Mouse (Mus musculus) limb, embryonic 13.5 days (tissue): ENCODE measurements around the gene Cbln1. TPM values are rescaled to one million over a fixed set of nuclear protein-coding genes. Genes with fewer than 3 reads are reported as not detected.

ENCODE experiments used
- ATAC-seq: fragments of 200-750 bp; cut with Nextera tagmentation; 2 replicates; pipeline ENCODE4 v1.8.0; 2017; ENCODE audit warnings: low read depth, moderate number of reproducible peaks, moderate TSS enrichment; ENCODE audit not compliant: low FRiP score
- H3K27ac ChIP-seq: fragments of 300-500 bp; sonication (generic); 2 replicates; pipeline ENCODE4 v1.5.1; 2015; ENCODE audit warnings: inconsistent platforms, mild to moderate bottlenecking, moderate library complexity
- H3K27me3 ChIP-seq: fragments of 300-500 bp; sonication (generic); 2 replicates; pipeline ENCODE4 v1.6.1; 2015; ENCODE audit warnings: mild to moderate bottlenecking, inconsistent platforms
- H3K36me3 ChIP-seq: fragments of 300-500 bp; sonication (generic); 2 replicates; pipeline ENCODE4 v1.6.1; 2015; ENCODE audit warnings: inconsistent platforms, mild to moderate bottlenecking, moderate library complexity
- H3K4me1 ChIP-seq: fragments of 300-500 bp; sonication (generic); 2 replicates; pipeline ENCODE4 v1.6.1; 2015; ENCODE audit warnings: inconsistent platforms
- H3K4me2 ChIP-seq: fragments of 300-500 bp; sonication (generic); replicated peaks from 2 replicates; pipeline ENCODE4 v1.6.1; 2015; ENCODE audit warnings: inconsistent platforms, mild to moderate bottlenecking, moderate library complexity
- H3K4me3 ChIP-seq: fragments of 300-500 bp; sonication (generic); 2 replicates; pipeline ENCODE4 v1.5.1; 2015; ENCODE audit warnings: moderate library complexity, mild to moderate bottlenecking, inconsistent platforms
- H3K9ac ChIP-seq: fragments of 300-500 bp; sonication (generic); 2 replicates; pipeline ENCODE4 v1.6.1; 2015; ENCODE audit warnings: mild to moderate bottlenecking, inconsistent platforms
- H3K9me3 ChIP-seq: fragments of 300-500 bp; sonication (generic); 2 replicates; pipeline ENCODE4 v1.6.1; 2016; ENCODE audit warnings: inconsistent platforms
- WGBS: fragments of 180-500 bp; shearing (Covaris S2); methylation state at CpG from one replicate; pipeline ENCODE4 v1.1.7; 2015; 5-methylcytosine and 5-hydroxymethylcytosine counted together
- polyA plus RNA-seq: library from polyadenylated mRNA; unstranded; fragments of >200 nt; fragmentation: Nextera tagmentation; extraction: Ambion mirVana; gene quantifications from 2 replicates; pipeline ENCODE4 v1.2.1, GENCODE M21; 2015

The Cbln1 gene
- polyA plus RNA-seq, 1 experiment from 2014 or later, result 0.67 TPM

- no peak overlapping the region for H3K27ac ChIP-seq
- no peaks in the 10 kb centered on the region for H3K36me3 ChIP-seq
- no peaks in the 10 kb centered on the region for H3K9me3 ChIP-seq
- no peaks in the 10 kb centered on the region for H3K4me1 ChIP-seq
- H3K9ac ChIP-seq, result no peak overlapping the region
- H3K27me3 ChIP-seq, result peaks cover 26% of the 10 kb centered on the region
- no peak overlapping the region for H3K4me2 ChIP-seq
- WGBS, result 75% methylated on average over 1 of the region's 1 CpGs
- no peak for ATAC-seq
- H3K4me3 ChIP-seq, result no peak overlapping the region
Measured at GRCm38 (mm10) chr8:87481396-87481795, 9.0 kb upstream of the Cbln1 start.

DNA sequence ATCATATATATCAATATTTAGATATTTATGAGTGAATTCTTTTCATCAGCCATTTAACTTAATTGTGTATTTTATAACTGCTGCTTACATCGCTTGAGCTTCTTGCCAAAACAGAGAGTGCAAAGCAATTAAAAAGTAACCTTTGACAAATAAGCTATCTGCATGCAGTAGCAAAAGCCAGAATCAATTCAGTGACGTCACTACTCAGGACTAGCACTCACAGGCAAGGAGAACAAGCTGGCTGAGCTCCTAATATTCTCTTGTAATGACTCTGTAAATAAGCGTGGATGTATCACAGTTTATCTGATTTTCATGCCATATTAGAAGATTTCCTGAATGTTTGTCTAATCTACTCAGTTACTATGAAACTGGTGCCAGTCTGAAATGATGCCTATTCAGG lies 5.8 kb upstream of the Cbln1 start:
- H3K27me3 ChIP-seq, result peaks cover 54% of the 10 kb centered on the region
- no peak for ATAC-seq
- H3K4me1 ChIP-seq, result peaks cover 3% of the 10 kb centered on the region
- 60% methylated on average over 3 of the region's 3 CpGs for WGBS
- H3K4me2 ChIP-seq, result no peak overlapping the region
- no peak overlapping the region for H3K27ac ChIP-seq
- H3K9me3 ChIP-seq, result no peaks in the 10 kb centered on the region
- H3K9ac ChIP-seq, result no peak overlapping the region
- H3K36me3 ChIP-seq, result no peaks in the 10 kb centered on the region
- no peak overlapping the region for H3K4me3 ChIP-seq

GRCm38 (mm10) chr8:87477102-87477645 lies 4.8 kb upstream of the Cbln1 start:
- 47% methylated on average over 3 of the region's 3 CpGs for WGBS
- no peaks in the 10 kb centered on the region for H3K9me3 ChIP-seq
- no peak overlapping the region for H3K4me2 ChIP-seq
- ATAC-seq, result no peak
- no peak overlapping the region for H3K4me3 ChIP-seq
- H3K4me1 ChIP-seq, result peaks cover 9% of the 10 kb centered on the region
- H3K27ac ChIP-seq, result no peak overlapping the region
- H3K36me3 ChIP-seq, result no peaks in the 10 kb centered on the region
- no peak overlapping the region for H3K9ac ChIP-seq
- H3K27me3 ChIP-seq, result peaks cover 63% of the 10 kb centered on the region

DNA sequence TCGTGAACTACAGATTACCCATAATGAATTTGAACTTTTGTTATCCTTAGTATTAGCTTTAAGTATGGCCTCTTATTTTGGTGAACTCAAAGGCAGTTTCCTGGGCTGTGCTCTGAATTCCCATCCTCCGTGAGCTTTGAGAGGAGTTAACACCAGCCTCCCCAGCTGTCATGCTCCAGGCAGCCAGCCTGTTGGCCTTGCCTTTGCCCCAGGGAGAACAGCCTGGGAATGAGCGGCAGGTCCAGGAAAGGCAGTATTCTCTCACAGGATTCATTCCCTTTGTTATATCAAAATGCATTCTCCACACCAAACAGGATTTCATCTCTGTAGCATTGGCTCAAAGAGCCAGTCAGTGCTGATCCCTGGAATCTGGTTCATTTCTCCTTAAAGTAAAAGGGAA lies 3.1 kb upstream of the Cbln1 start:
- no peaks in the 10 kb centered on the region for H3K36me3 ChIP-seq
- H3K9me3 ChIP-seq, result no peaks in the 10 kb centered on the region
- H3K9ac ChIP-seq, result no peak overlapping the region
- no peak overlapping the region for H3K27ac ChIP-seq
- no peak overlapping the region for H3K4me2 ChIP-seq
- peaks cover 25% of the 10 kb centered on the region for H3K4me1 ChIP-seq
- ATAC-seq, result no peak
- WGBS, result 52% methylated on average over 3 of the region's 3 CpGs
- H3K27me3 ChIP-seq, result peaks cover 79% of the 10 kb centered on the region
- H3K4me3 ChIP-seq, result no peak overlapping the region

DNA sequence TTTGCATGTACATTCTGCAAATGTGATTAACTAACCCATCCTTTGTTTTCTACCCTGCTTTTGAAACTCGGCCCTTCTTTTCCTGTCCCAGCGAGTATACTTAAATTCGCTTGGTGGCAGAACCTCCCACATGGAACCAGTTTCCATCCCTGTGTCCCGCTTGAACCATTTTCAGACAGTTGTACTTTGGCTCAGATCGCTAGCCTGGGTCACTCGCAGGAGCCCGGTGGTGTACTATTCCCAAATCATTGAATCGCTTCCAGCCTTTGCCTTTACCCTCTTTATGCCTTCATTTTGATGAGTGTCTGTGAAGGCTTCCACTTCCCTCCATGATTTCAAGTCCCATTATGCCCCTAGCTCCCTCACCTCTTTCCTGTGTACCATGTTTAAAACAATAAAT lies 2.0 kb upstream of the Cbln1 start:
- no peak overlapping the region for H3K4me2 ChIP-seq
- ATAC-seq, result no peak
- whole genome bisulfite sequencing, result 71% methylated on average over 8 of the region's 8 CpGs
- peaks cover 37% of the 10 kb centered on the region for H3K4me1 ChIP-seq
- H3K9ac ChIP-seq, result no peak overlapping the region
- no peak overlapping the region for H3K27ac ChIP-seq
- no peaks in the 10 kb centered on the region for H3K36me3 ChIP-seq
- H3K27me3 ChIP-seq, result peaks cover 85% of the 10 kb centered on the region
- no peak overlapping the region for H3K4me3 ChIP-seq
- H3K9me3 ChIP-seq, result no peaks in the 10 kb centered on the region

- no peak overlapping the region for H3K27ac ChIP-seq
- H3K36me3 ChIP-seq, result no peaks in the 10 kb centered on the region
- no peaks in the 10 kb centered on the region for H3K9me3 ChIP-seq
- no peak overlapping the region for H3K4me2 ChIP-seq
- 35% methylated on average over 2 of the region's 2 CpGs for WGBS
- no peak for ATAC-seq
- H3K4me1 ChIP-seq, result peaks cover 41% of the 10 kb centered on the region
- no peak overlapping the region for H3K4me3 ChIP-seq
- H3K9ac ChIP-seq, result no peak overlapping the region
- peaks cover 88% of the 10 kb centered on the region for H3K27me3 ChIP-seq
Measured at GRCm38 (mm10) chr8:87473940-87474339, 1.5 kb upstream of the Cbln1 start.

DNA sequence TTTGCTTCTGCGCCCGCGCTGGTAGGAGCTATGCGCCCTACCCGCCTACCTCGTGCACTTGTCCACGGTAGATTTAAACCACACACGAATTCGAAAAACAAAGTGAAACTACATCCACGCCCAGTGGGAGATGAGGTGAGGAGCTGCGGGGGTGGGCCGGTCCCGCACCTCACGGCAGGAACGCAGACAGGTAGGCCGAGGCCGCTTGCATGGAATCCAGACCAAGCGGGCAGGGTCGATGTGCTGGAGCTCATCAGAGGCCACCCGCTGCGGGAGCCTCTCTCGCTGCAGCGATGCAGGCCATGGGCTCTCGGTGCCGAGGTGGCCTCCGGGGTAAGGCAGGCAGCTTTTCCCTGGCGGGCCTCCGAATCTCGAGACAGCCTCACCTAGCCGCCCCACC lies 905 bp upstream of the Cbln1 start:
- ATAC-seq, result no peak
- Histone ChIP-seq H3K27me3 (peaks cover 88% of the 10 kb centered on the region), H3K9me3 (no peaks in the 10 kb centered on the region), H3K27ac (no peak overlapping the region), H3K36me3 (no peaks in the 10 kb centered on the region), H3K4me1 (peaks cover 48% of the 10 kb centered on the region), H3K4me3 (peak overlapping the region; percentile 50), H3K9ac (no peak overlapping the region), H3K4me2 (peak overlapping the region; percentile 95)
- 1% methylated on average over 30 of the region's 30 CpGs for WGBS

DNA sequence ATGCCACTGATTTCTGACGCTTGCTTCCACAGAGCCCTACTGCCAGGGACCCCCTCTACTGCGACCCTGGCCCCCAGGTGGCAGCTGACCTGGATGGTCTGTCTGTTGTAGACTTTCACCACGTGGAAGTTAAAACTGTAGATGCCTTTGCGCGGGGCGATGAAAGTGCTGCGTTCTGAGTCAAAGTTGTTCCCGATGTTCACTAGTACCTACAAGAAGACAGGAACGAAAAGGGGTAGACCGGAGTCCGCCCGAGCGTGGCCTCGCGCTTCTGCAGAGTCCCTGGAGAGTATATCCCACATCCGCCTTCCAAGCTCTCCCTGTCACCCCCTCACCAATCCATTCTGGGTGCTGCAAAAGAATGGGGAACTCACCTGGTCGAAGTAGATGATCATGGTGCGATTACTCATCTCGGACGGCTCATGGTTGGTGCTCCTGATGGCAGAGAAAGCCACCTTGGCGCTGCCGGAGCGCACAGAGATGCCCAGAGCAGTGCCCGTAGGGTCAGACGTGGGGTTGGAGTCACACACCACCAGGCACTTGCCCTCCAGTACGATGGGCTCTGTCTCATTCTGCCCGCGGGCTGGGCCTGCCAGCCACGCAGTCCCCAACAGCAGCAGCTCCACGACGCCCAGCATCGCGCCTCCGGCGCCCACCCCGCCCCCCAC lies 672 bp downstream of the Cbln1 start:
- H3K27me3 ChIP-seq, result peaks cover 95% of the 10 kb centered on the region
- H3K4me2 ChIP-seq, result peak overlapping the region; percentile 95
- H3K4me1 ChIP-seq, result peaks cover 49% of the 10 kb centered on the region
- H3K9ac ChIP-seq, result peak overlapping the region; percentile 57
- peak; percentile 29; the same call in 1 of the 2 replicates for ATAC-seq
- H3K4me3 ChIP-seq, result peak overlapping the region; percentile 50
- H3K36me3 ChIP-seq, result no peaks in the 10 kb centered on the region
- under 1% methylated on average over 30 of the region's 36 CpGs for WGBS
- H3K9me3 ChIP-seq, result no peaks in the 10 kb centered on the region
- H3K27ac ChIP-seq, result no peak overlapping the region

- H3K4me1 ChIP-seq, result peaks cover 49% of the 10 kb centered on the region
- H3K4me3 ChIP-seq, result peak overlapping the region; percentile 50
- ATAC-seq, result no peak
- H3K9ac ChIP-seq, result no peak overlapping the region; the same call in 1 of the 2 replicates
- no peaks in the 10 kb centered on the region for H3K9me3 ChIP-seq
- peak overlapping the region; percentile 95 for H3K4me2 ChIP-seq
- no peak overlapping the region for H3K27ac ChIP-seq
- H3K36me3 ChIP-seq, result no peaks in the 10 kb centered on the region
- 1% methylated on average over 32 of the region's 32 CpGs for WGBS
- H3K27me3 ChIP-seq, result peaks cover 97% of the 10 kb centered on the region
Measured at GRCm38 (mm10) chr8:87470834-87471602, 1.4 kb downstream of the Cbln1 start.

DNA sequence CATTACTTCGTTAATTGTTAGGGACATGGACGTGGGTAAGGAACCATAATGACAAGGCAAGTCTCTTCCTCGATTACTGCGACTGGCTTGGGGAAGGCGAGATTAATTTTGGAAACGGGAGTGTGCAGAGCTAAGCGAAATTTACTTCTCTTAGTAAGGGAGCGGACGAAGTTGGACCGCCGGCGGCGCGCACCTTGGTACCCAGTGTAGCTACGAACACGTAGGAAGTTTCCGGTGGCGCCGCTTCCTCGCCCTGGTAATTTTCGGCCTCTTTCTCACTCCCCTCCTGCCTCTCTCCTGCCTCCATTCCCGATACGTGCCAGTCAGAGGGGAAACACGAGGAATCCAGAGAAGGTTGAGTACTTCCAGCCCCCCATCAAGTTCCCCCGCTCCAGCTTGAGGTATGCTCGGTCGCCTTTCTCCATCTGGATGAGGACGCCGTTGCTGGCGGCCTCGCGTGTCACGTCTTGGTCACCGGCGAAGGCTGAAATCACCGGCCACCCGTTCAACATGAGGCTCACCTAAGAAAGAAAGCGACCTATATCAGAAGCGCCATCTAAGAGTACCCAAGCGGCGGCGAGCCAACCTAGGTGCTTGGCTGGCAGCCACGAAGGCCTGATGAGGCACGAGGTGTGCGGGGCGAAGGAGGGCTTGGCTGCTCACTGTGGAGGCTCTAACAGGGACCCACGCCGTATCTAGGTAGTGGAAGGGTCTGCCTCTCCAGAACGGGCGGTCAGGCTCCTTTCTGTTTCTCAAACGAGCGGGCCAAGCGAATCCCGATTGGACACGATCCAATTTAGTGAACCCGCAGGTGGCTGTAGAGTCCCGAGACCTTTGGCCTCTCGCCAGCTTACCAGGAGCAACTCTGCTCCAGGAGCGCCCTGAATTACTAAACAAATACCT lies 2.2 kb downstream of the Cbln1 start:
- H3K4me2 ChIP-seq, result peak overlapping the region; percentile 95
- peak overlapping the region; percentile 50 for H3K4me3 ChIP-seq
- no peaks in the 10 kb centered on the region for H3K36me3 ChIP-seq
- no peaks in the 10 kb centered on the region for H3K9me3 ChIP-seq
- H3K4me1 ChIP-seq, result peaks cover 49% of the 10 kb centered on the region
- H3K9ac ChIP-seq, result 0 out of 2 replicates have a peak overlapping the region, but pooled peaks have one; percentile 31
- ATAC-seq, result no peak
- H3K27me3 ChIP-seq, result peaks cover 98% of the 10 kb centered on the region
- no peak overlapping the region for H3K27ac ChIP-seq
- WGBS, result under 1% methylated on average over 59 of the region's 59 CpGs

- peak overlapping the region; percentile 95 for H3K4me2 ChIP-seq
- no peaks in the 10 kb centered on the region for H3K9me3 ChIP-seq
- H3K27ac ChIP-seq, result no peak overlapping the region
- H3K27me3 ChIP-seq, result peaks cover 99% of the 10 kb centered on the region
- no peak overlapping the region for H3K9ac ChIP-seq
- peak overlapping the region; percentile 50 for H3K4me3 ChIP-seq
- H3K36me3 ChIP-seq, result no peaks in the 10 kb centered on the region
- peaks cover 49% of the 10 kb centered on the region for H3K4me1 ChIP-seq
- ATAC-seq, result no peak
- WGBS, result 4% methylated on average over 45 of the region's 45 CpGs
Measured at GRCm38 (mm10) chr8:87468958-87469815, 3.2 kb downstream of the Cbln1 start.
